Mouse (Mus musculus) small intestine, adult 2 months (tissue): ENCODE data around the gene Eml6. TPM values are rescaled to one million over a fixed set of nuclear protein-coding genes. Genes with fewer than 3 reads are reported as not detected.

Source experiments
- H3K27ac ChIP-seq: fragments of 200-500 bp; 2 replicates; pipeline ENCODE4 v1.5.1; 2012; ENCODE audit warnings: low read depth, low read length, control low read depth, inconsistent platforms; ENCODE audit not compliant: insufficient read depth
- H3K27me3 ChIP-seq: fragments of 200-500 bp; 2 replicates; pipeline ENCODE4 v1.6.1; 2012; ENCODE audit warnings: mild to moderate bottlenecking, moderate library complexity, low read length, inconsistent platforms; ENCODE audit not compliant: control insufficient read depth, insufficient read depth
- H3K36me3 ChIP-seq: fragments of 200-500 bp; 2 replicates; pipeline ENCODE4 v1.6.1; 2012; ENCODE audit warnings: mild to moderate bottlenecking, low read length, control low read depth, inconsistent platforms; ENCODE audit not compliant: control insufficient read depth, insufficient read depth
- H3K4me1 ChIP-seq: fragments of 200-500 bp; 2 replicates; pipeline ENCODE4 v1.6.1; 2012; ENCODE audit warnings: low read length, inconsistent platforms, mixed read lengths; ENCODE audit not compliant: control insufficient read depth, insufficient read depth, insufficient read length
- H3K4me3 ChIP-seq: fragments of 200-500 bp; 2 replicates; pipeline ENCODE4 v1.5.1; 2012; ENCODE audit warnings: low read depth, mild to moderate bottlenecking, control low read depth, inconsistent platforms, low read length, moderate library complexity
- CTCF ChIP-seq: fragments of 200-500 bp; IDR thresholded peaks from 2 replicates; pipeline ENCODE4 v1.5.1; 2012; ENCODE audit warnings: low read depth, mild to moderate bottlenecking, control low read depth, inconsistent platforms, low read length, moderate library complexity, mixed read lengths; ENCODE audit not compliant: insufficient replicate concordance, insufficient read length; ENCODE audit errors: extremely low read depth
- POLR2A ChIP-seq: fragments of 200-500 bp; IDR thresholded peaks from 2 replicates; pipeline ENCODE4 v1.6.1; 2012; ENCODE audit warnings: low read depth, mild to moderate bottlenecking, control low read depth, inconsistent platforms, low read length, moderate library complexity
- WGBS: fragments of 180-500 bp; shearing (Covaris S2); methylation state at CpG from one replicate; pipeline ENCODE4 v1.1.7; 2018; 5-methylcytosine and 5-hydroxymethylcytosine counted together
- polyA plus RNA-seq: library from polyadenylated mRNA; depleted of rRNA; stranded (reverse); fragments of >200 nt; gene quantifications from 2 replicates; pipeline ENCODE4 v1.2.3, GENCODE M21; 2012

Eml6 gene
- polyA plus RNA-seq, 1 experiment = 0.49 TPM

DNA sequence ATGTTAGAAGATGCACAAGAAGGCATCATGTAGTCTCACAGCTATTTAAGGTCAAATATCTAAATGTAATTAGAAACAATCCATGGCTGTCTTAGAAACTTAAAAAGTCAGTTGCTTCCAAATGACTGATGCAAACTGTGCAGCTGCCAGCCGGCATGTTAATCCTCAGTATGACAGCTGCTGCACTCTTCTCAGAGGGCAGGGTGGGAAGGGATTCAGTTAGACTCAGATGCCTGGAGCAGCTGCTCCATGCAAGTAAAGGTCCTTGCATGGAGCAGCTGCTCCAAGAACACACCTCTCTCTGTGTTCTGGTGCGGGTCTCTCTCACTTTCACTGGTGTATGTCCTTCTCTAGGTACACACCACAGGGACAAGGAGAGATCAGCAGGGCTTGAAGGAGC lies 251.5 kb downstream of the Eml6 start:
- no peaks in the 10 kb centered on the region for H3K36me3 ChIP-seq
- H3K4me3 ChIP-seq = no peak overlapping the region
- no peak overlapping the region for H3K27ac ChIP-seq
- H3K4me1 ChIP-seq = no peaks in the 10 kb centered on the region
- WGBS = 65% methylated on average over 2 of the region's 2 CpGs
- TF ChIP-seq POLR2A = no peak
- TF ChIP-seq CTCF = no peak
- no peaks in the 10 kb centered on the region for H3K27me3 ChIP-seq

DNA sequence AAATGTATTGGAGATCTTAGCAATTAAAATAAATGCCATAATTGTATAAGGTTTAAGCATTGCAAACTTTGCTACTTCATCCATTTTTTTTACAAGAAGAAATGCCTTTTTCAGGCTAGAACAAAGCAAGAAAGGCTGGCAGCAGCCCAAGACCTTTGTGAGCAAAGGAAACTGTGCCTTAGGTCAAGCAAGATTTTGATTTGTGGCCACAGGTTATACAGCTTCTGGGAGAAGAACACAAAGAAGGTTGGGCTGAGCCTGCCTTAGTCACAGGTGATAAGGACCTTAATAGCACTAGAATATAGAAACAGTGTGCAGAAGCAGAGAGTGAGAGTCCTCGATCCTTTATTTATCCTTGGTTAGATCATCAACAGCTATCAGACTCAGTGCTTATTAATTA lies 253.6 kb downstream of the Eml6 start:
- WGBS = 23% methylated on average over 1 of the region's 1 CpGs
- Histone ChIP-seq H3K4me1 (no peaks in the 10 kb centered on the region), H3K27me3 (no peaks in the 10 kb centered on the region), H3K36me3 (no peaks in the 10 kb centered on the region), H3K4me3 (no peak overlapping the region), H3K27ac (no peak overlapping the region)
- no peak for TF ChIP-seq CTCF
- no peak for TF ChIP-seq POLR2A

GRCm38 (mm10) chr11:29770666-29771400 lies 255.0 kb downstream of the Eml6 start:
- whole genome bisulfite sequencing = 71% methylated on average over 3 of the region's 3 CpGs
- Histone ChIP-seq H3K4me3 (no peak overlapping the region), H3K27ac (no peak overlapping the region), H3K4me1 (no peaks in the 10 kb centered on the region), H3K27me3 (no peaks in the 10 kb centered on the region), H3K36me3 (no peaks in the 10 kb centered on the region)
- TF ChIP-seq CTCF (no peak), POLR2A (no peak)

DNA sequence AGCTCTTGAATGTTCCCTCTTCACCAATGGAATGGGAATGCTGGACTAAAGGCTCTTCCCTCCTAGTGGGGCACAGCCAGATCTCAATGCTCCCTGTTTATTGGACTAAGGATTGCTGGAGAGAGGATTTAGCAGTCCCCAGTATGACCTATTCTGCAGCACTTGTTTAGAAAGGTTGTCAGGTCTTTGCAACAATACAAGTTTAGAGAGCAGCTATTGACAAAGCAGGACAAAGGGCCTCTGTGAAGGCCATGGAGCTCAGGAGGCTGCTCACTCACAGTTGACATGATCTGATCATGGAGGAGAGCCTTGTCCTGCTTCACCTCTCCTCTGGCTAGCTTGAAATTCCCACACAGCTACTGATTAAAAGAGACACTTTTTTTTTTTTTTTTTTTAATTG lies 257.3 kb downstream of the Eml6 start:
- TF ChIP-seq POLR2A = no peak
- TF ChIP-seq CTCF = no peak
- H3K27me3 ChIP-seq = no peaks in the 10 kb centered on the region
- no peaks in the 10 kb centered on the region for H3K36me3 ChIP-seq
- H3K4me3 ChIP-seq = no peak overlapping the region
- no peak overlapping the region for H3K27ac ChIP-seq
- no peaks in the 10 kb centered on the region for H3K4me1 ChIP-seq

- Histone ChIP-seq H3K4me3 (no peak overlapping the region), H3K4me1 (no peaks in the 10 kb centered on the region), H3K36me3 (no peaks in the 10 kb centered on the region), H3K27ac (no peak overlapping the region), H3K27me3 (no peaks in the 10 kb centered on the region)
- 81% methylated on average over 11 of the region's 11 CpGs for WGBS
- TF ChIP-seq POLR2A (no peak), CTCF (no peak)
These were observed 259.4 kb downstream of the Eml6 start for GRCm38 (mm10) chr11:29766313-29766982.

GRCm38 (mm10) chr11:29765063-29765462 lies 260.8 kb downstream of the Eml6 start:
- Histone ChIP-seq H3K27me3 (no peaks in the 10 kb centered on the region), H3K36me3 (no peaks in the 10 kb centered on the region), H3K4me1 (no peaks in the 10 kb centered on the region), H3K4me3 (no peak overlapping the region), H3K27ac (no peak overlapping the region)
- 80% methylated on average over 4 of the region's 4 CpGs for WGBS
- TF ChIP-seq POLR2A (no peak), CTCF (no peak)

GRCm38 (mm10) chr11:29762768-29763167 lies 263.1 kb downstream of the Eml6 start:
- WGBS = 40% methylated on average over 1 of the region's 1 CpGs
- Histone ChIP-seq H3K27me3 (no peaks in the 10 kb centered on the region), H3K4me3 (no peak overlapping the region), H3K4me1 (no peaks in the 10 kb centered on the region), H3K36me3 (no peaks in the 10 kb centered on the region), H3K27ac (no peak overlapping the region)
- TF ChIP-seq POLR2A (no peak), CTCF (no peak)
